Mouse (Mus musculus) limb, embryonic 12.5 days (tissue): ENCODE data around the gene Prl7a1. TPM values are rescaled to one million over a fixed set of nuclear protein-coding genes. Genes with fewer than 3 reads are reported as not detected.

Experiments used
- ATAC-seq: fragments of 200-750 bp; cut with Nextera tagmentation; 2 replicates; pipeline ENCODE4 v1.8.0; 2017; ENCODE audit warnings: low read depth, moderate TSS enrichment; ENCODE audit not compliant: insufficient number of reproducible peaks, insufficient read depth, low FRiP score, low TSS enrichment
- H3K27ac ChIP-seq: fragments of 300-500 bp; sonication (generic); 2 replicates; pipeline ENCODE4 v1.5.1; 2016; ENCODE audit warnings: mild to moderate bottlenecking, moderate library complexity
- H3K27me3 ChIP-seq: fragments of 300-500 bp; sonication (generic); 2 replicates; pipeline ENCODE4 v1.6.1; 2016; ENCODE audit warnings: mild to moderate bottlenecking, moderate library complexity
- H3K36me3 ChIP-seq: fragments of 300-500 bp; sonication (generic); 2 replicates; pipeline ENCODE4 v1.6.1; 2016; ENCODE audit warnings: mild to moderate bottlenecking, moderate library complexity
- H3K4me1 ChIP-seq: fragments of 300-500 bp; sonication (generic); replicated peaks from 2 replicates; pipeline ENCODE4 v1.6.1; 2016
- H3K4me2 ChIP-seq: fragments of 300-500 bp; sonication (generic); 2 replicates; pipeline ENCODE4 v1.6.1; 2016; ENCODE audit warnings: mild to moderate bottlenecking, moderate library complexity
- H3K4me3 ChIP-seq: fragments of 300-500 bp; sonication (generic); replicated peaks from 2 replicates; pipeline ENCODE4 v1.5.1; 2016; ENCODE audit warnings: mild to moderate bottlenecking
- H3K9ac ChIP-seq: fragments of 300-500 bp; sonication (generic); replicated peaks from 2 replicates; pipeline ENCODE4 v1.6.1; 2016; ENCODE audit warnings: mild to moderate bottlenecking, moderate library complexity
- H3K9me3 ChIP-seq: fragments of 300-500 bp; sonication (generic); 2 replicates; pipeline ENCODE4 v1.6.1; 2016; ENCODE audit warnings: mild to moderate bottlenecking, moderate library complexity
- WGBS: fragments of 180-500 bp; shearing (Covaris S2); methylation state at CpG from one replicate; pipeline ENCODE4 v1.1.7; 2016; 5-methylcytosine and 5-hydroxymethylcytosine counted together
- polyA plus RNA-seq: library from polyadenylated mRNA; unstranded; fragments of >200 nt; fragmentation: Nextera tagmentation; extraction: Ambion mirVana; gene quantifications from 2 replicates; pipeline ENCODE4 v1.2.1, GENCODE M21; 2016

Gene Prl7a1
- polyA plus RNA-seq: not detected in 2 replicates

DNA sequence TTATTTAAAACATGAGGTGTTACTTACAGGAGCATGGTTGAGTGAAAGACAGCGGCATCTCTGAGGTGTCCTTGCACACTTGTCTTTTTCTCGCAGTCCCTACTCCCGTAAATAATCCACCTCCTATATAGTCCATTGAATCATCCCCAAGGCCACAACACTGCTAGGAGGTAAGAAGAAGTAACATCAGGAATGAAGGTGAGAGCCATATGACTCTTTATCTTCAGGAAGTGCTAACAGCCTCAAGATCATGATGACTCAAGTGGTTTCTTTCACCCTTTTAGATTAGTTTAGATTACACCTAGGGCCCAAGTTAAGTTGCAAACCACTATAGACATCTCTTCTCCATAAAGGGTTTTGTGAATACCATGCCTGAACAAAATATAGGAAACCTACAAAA lies at the start of gene Prl7a1:
Gene Prl7a1 (minus strand): TSS at position 101 of the 400 bp plus-strand sequence.
- Histone ChIP-seq H3K9ac (no peak within 1 kb of the TSS), H3K4me2 (no peak within 1 kb of the TSS), H3K9me3 (no peaks in the 10 kb centered on the region), H3K36me3 (no peaks in the 10 kb centered on the region), H3K27ac (no peak within 1 kb of the TSS), H3K4me3 (no peak within 1 kb of the TSS), H3K4me1 (no peaks in the 10 kb centered on the region), H3K27me3 (no peaks in the 10 kb centered on the region)
- WGBS: 95% methylated on average over 3 of the region's 3 CpGs
- no peak for ATAC-seq

DNA sequence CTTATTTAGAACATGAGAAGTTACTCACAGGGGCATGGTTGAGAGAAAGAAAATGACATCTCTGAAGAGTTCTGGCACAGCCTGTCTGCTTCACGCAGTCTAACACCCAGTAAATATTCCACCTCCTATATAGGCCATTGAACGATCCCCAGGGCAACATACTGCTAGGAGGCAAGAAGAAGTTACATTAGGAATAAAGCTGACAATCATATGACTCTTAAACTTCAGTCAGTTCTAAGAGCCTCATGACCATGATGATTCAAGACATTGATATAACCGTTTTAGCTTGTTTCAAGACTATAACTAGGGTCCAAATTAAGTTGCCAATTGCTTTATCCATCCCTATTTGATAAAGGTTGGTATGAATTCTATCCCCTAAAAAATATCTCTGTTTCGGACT lies 25.6 kb upstream of the Prl7a1 start, which contains the start of gene Prl7a2:
Gene Prl7a2 (minus strand): TSS at position 101 of the 400 bp plus-strand sequence.
- no peaks in the 10 kb centered on the region for H3K4me1 ChIP-seq
- H3K27me3 ChIP-seq: no peaks in the 10 kb centered on the region
- H3K9ac ChIP-seq: no peak within 1 kb of the TSS
- WGBS: 86% methylated on average over 4 of the region's 4 CpGs
- ATAC-seq: no peak
- H3K4me2 ChIP-seq: no peak within 1 kb of the TSS
- no peak within 1 kb of the TSS for H3K27ac ChIP-seq
- no peaks in the 10 kb centered on the region for H3K9me3 ChIP-seq
- no peaks in the 10 kb centered on the region for H3K36me3 ChIP-seq
- no peak within 1 kb of the TSS for H3K4me3 ChIP-seq

DNA sequence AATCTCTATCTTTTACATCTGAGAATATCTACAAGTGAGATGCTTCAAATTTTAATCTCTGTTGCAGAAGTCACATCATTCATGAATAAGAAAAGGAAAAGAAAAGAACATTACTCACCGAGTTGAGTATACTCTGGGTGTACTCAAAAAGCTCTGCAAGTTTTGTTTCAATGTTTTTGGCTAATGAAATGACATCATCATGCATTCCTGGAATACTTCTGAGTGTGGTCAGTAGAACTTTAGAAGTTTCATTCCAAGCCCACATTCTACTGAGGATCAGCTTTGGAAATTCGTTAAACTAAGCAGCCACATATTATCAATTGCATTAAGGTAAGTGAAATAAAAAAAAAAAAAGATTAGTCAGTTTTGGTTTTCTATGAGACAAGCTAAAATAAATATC lies 18.5 kb upstream of the Prl7a1 start:
- H3K4me1 ChIP-seq: no peaks in the 10 kb centered on the region
- H3K9ac ChIP-seq: no peak overlapping the region
- H3K4me3 ChIP-seq: no peak overlapping the region
- no peaks in the 10 kb centered on the region for H3K27me3 ChIP-seq
- H3K4me2 ChIP-seq: no peak overlapping the region
- ATAC-seq: no peak
- 76% methylated on average over 2 of the region's 2 CpGs for WGBS
- no peaks in the 10 kb centered on the region for H3K9me3 ChIP-seq
- no peaks in the 10 kb centered on the region for H3K36me3 ChIP-seq
- H3K27ac ChIP-seq: no peak overlapping the region

DNA sequence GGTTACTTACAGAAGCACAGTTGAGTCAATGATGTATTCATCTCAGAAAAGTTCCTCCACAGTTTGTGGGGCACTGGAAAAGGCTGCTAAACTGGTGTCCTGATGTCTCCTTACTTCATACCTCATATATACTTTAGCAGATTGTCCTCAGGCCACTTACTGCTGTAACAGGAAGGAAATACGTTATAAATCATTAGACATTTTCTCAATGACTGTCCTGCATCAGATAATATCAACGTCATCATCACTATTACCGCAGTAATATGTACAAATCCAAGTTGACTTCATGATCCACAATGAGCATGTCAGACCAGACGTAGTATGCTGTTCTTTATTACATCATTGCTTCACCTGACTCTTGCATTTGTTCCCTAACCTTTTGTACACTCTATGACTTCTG lies 31.8 kb downstream of the Prl7a1 start, which contains the start of gene Prl7b1:
Gene Prl7b1 (minus strand): TSS at position 101 of the 400 bp plus-strand sequence.
- H3K4me3 ChIP-seq: no peak within 1 kb of the TSS
- H3K36me3 ChIP-seq: no peaks in the 10 kb centered on the region
- H3K9me3 ChIP-seq: no peaks in the 10 kb centered on the region
- no peak for ATAC-seq
- H3K9ac ChIP-seq: no peak within 1 kb of the TSS
- 68% methylated on average over 4 of the region's 4 CpGs for WGBS
- no peak within 1 kb of the TSS for H3K4me2 ChIP-seq
- H3K27me3 ChIP-seq: no peaks in the 10 kb centered on the region
- no peaks in the 10 kb centered on the region for H3K4me1 ChIP-seq
- H3K27ac ChIP-seq: no peak within 1 kb of the TSS

Other genes with a start within 250 kb of the Prl7a1 start
- not detected in 2 replicates for gene Prl8a6, start 203.8 kb downstream of the Prl7a1 start, polyA plus RNA-seq
- gene Prl8a8, start 129.3 kb downstream of the Prl7a1 start, polyA plus RNA-seq: not detected in 2 replicates
- not detected in 2 replicates for gene Prl8a9, start 77.9 kb downstream of the Prl7a1 start, polyA plus RNA-seq
- not detected in 2 replicates for gene Prl8a1, start 60.3 kb downstream of the Prl7a1 start, polyA plus RNA-seq
- gene Prl7b1, start 31.9 kb downstream of the Prl7a1 start, polyA plus RNA-seq: not detected in 2 replicates
- not detected in 2 replicates for gene Prl7a2, start 25.5 kb upstream of the Prl7a1 start, polyA plus RNA-seq
- gene Prl7d1, start 74.2 kb upstream of the Prl7a1 start, polyA plus RNA-seq: not detected in 2 replicates
- gene Prl7c1, start 138.3 kb upstream of the Prl7a1 start, polyA plus RNA-seq: not detected in 2 replicates
- gene Prl2a1, start 159.2 kb upstream of the Prl7a1 start, polyA plus RNA-seq: not detected in 2 replicates
- not detected in 2 replicates for gene Prl2c1, start 206.8 kb upstream of the Prl7a1 start, polyA plus RNA-seq